Mouse (Mus musculus): ENCODE data around the gene Rhox3g.
"Not testable (repeated sequence)": the region's sequence is repeated elsewhere in the genome, so short reads cannot be mapped to it uniquely, and the experiment has no call there.

Rhox3g gene

GRCm38 (mm10) chrX:37628512-37628911 lies at the start of gene Rhox3g:
Gene Rhox3g, minus strand, starts transcription at chrX:37628612.
- DNase-seq (ENCODE audit: low read depth, low spot score) = not testable (repeated sequence)

GRCm38 (mm10) chrX:37673177-37673576 lies 44.8 kb upstream of the Rhox3g start, which contains the start of gene Rhox2h:
Gene Rhox2h, minus strand, starts transcription at chrX:37673277.
- not testable (repeated sequence) for DNase-seq (ENCODE audit: low read depth, low spot score)

- not testable (repeated sequence) for DNase-seq (ENCODE audit: low read depth, low spot score)
These were observed 40.3 kb upstream of the Rhox3g start, which contains the start of gene Rhox3h for GRCm38 (mm10) chrX:37668664-37669063. Gene Rhox3h, minus strand, starts transcription at chrX:37668764.

DNA sequence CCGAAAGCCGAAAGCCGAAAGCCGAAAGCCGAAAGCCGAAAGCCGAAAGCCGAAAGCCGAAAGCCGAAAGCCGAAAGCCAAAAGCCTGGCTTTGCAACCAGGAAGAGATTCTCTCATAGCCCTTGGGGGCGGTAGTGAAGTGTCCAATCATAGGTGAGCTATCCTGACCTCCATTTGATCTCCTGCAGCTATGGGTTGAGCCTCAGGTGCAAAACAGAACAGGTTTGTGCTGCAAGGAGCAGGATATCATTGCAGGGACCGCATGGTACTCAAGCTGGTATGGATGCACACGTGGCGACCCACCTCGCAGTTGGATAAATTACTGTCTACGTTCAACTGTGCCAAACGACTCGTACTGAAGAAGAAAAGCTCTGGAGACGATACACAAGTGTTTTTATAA lies 22.8 kb upstream of the Rhox3g start, which contains the start of gene Rhox4g:
Gene Rhox4g, minus strand, starts transcription at position 101 of the 400 bp plus-strand sequence.
- DNase-seq (ENCODE audit: low read depth, low spot score) = not testable (repeated sequence)

- not testable (repeated sequence) for DNase-seq (ENCODE audit: low read depth, low spot score)
These were observed 15.0 kb upstream of the Rhox3g start, which contains the start of gene Rhox2g for GRCm38 (mm10) chrX:37643370-37643769. Gene Rhox2g, minus strand, starts transcription at chrX:37643470.

DNA sequence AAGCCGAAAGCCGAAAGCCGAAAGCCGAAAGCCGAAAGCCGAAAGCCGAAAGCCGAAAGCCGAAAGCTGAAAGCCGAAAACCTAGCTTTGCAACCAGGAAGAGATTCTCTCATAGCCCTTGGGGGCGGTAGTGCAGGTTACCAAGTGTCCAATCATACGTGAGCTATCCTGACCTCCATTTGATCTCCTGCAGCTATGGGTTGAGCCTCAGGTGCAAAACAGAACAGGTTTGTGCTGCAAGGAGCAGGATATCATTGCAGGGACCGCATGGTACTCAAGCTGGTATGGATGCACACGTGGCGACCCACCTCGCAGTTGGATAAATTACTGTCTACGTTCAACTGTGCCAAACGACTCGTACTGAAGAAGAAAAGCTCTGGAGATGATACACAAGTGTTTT lies 20.8 kb downstream of the Rhox3g start, which contains the start of gene Rhox4f:
Gene Rhox4f, minus strand, starts transcription at position 101 of the 400 bp plus-strand sequence.
- DNase-seq (ENCODE audit: low read depth, low spot score) = not testable (repeated sequence)

- DNase-seq (ENCODE audit: low read depth, low spot score) = not testable (repeated sequence)
These were observed 47.7 kb downstream of the Rhox3g start, which contains the start of gene Rhox3f for GRCm38 (mm10) chrX:37580692-37581091. Gene Rhox3f, plus strand, starts transcription at chrX:37580992.

Data from 3T3-L1 (cell line).